Mouse (Mus musculus): ENCODE data around the gene Dnase1l3.

- TF ChIP-seq POLR2A (IDR thresholded peaks at IDR 0.05; ENCODE audit: low read depth, low read length) (no peak), CTCF (IDR thresholded peaks at IDR 0.05; ENCODE audit: extremely low read depth, insufficient read length, insufficient replicate concordance, low read depth, low read length) (no peak)
Observed at GRCm38 (mm10) chr14:7999435-7999834, 5.1 kb upstream of the Dnase1l3 start.

Measured in small intestine, adult 2 months (tissue).